Mouse (Mus musculus): ENCODE measurements at regions not wholly inside any gene's neighbourhood (a gene's known extent, or its start where the extent isn't known, plus 50 kb on each side); places are given as distances from the start of the nearest gene placed in this dataset.
"Not testable (repeated sequence)": the region's sequence is repeated elsewhere in the genome, so short reads cannot be mapped to it uniquely, and the experiment has no call there.

DNA sequence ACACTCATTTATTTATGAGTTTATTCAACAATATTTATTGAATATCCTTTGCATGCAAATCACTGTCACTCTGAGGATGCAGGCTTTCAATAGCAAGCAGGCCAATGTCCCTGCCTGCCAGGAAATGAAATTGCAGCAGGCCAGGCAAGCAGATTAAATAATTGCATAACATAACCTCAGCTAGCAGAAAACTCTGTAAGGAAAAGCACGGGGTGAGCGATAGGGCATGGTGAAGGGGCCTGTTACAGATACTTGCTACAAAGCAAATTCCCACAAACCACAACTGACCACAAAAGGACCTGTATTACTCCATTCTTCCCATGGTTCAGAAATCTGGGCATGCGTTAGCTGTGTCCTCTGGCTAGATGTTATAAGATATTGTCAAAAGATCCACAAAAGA is 509.8 kb downstream of the Bnc2 start:
- no peak for DNase-seq (ENCODE audit: low read depth)

- no peak for DNase-seq (ENCODE audit: low read depth)
These were observed 502.2 kb downstream of the Bnc2 start for GRCm38 (mm10) chr4:84172841-84173240.

- no peak for DNase-seq (ENCODE audit: low read depth)
These were observed 501.6 kb downstream of the Bnc2 start for GRCm38 (mm10) chr4:84173441-84173840.

DNA sequence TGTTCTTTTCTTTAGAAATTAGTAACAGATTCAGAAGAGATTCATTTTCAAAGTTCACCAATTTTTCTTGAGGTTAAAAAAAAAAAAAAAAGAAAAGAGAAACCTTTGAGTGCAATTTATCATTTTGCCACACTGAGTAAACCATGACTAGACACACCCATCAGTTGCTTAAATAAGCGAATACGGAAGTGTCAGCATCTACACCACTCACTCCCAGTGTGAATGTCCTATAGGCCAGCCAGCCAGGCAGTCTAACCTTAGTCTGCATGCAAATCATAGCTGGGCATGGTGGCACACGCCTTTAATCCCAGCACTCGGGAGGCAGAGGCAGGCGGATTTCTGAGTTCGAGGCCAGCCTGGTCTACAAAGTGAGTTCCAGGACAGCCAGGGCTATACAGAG is 498.6 kb downstream of the Bnc2 start:
- not testable (repeated sequence) for DNase-seq (ENCODE audit: low read depth)

DNA sequence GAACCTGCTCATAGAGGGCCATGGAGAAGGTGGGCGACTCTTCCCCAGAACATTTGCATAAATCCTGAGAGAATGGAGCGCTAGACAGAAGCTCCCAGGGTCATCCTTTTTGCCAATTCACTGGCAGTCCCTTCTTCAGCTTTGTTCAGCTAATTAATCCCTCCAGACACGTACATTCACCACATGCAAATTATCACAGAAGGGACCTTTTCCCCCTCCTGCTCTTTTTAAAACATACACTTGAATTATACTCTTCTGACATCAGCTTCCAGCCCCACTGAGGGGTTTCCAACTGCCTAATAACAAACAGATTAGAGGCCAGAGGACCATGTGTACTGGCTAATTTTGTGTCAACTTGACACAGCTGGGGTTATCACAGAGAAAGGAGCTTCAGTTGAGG is 497.2 kb downstream of the Bnc2 start:
- DNase-seq (ENCODE audit: low read depth) = no peak

GRCm38 (mm10) chr4:84184436-84184835 is 490.6 kb downstream of the Bnc2 start:
- no peak for DNase-seq (ENCODE audit: low read depth)

DNA sequence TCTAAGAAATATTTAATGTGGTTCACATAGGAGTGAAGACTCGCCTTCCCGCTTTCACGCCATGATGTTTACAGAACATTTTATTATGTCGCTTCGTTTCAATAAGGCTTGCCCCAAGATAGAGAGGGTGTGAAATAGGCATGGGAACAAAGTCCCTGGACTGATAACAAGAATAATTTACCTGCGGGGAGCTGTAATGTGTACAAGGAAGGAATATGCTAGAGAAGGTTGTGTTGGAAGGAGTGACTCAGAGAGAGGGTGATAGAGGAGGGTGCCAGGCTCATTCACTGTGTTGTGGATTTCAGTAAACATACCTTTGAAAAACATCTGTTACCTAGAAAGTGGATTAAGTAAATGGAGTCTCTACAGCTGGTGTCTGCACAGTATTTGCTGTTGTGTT is 490.2 kb downstream of the Bnc2 start:
- no peak for DNase-seq (ENCODE audit: low read depth)

DNA sequence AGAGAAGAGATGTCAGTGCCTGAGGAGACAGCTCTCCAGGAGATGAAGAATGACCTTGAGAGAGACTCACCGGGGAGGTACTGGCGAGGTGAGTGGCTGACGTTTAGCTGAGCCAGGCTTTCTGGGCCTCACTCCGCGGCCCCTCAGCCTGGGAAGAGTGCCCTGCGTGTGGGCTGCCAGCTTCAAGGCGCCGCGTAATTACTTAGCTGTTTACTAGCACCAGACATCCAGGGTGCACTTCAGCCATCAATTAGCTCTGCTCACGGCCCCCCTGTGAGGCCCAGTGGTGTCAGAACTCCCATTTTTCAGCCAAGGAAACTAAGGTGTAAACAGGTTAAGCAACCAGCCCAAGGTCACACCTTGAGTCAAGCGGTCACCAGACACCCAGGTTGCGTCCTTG is 485.8 kb downstream of the Bnc2 start:
- no peak for DNase-seq (ENCODE audit: low read depth)

- no peak for DNase-seq (ENCODE audit: low read depth)
These were observed 483.8 kb downstream of the Bnc2 start for GRCm38 (mm10) chr4:84191303-84191702.

DNA sequence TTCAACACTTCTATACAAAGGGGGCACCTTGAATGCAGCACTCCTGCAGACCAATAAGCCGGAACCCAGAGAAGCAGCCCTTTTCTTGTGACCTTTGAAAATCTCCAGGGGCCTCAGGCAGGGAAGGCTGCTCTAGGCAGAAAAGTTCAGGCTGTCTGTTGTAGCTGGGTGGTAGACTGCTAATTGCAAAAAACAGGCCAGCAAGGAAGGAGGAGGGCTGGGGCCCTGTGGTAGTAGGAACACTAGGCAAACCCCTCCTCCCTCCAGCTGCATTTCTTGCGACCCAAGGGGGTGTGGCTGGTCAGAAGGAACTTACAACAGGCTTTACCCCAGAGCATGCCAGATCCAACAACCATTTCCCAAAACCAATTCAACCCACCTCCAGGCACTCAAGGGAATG is 482.8 kb downstream of the Bnc2 start:
- no peak for DNase-seq (ENCODE audit: low read depth)

DNA sequence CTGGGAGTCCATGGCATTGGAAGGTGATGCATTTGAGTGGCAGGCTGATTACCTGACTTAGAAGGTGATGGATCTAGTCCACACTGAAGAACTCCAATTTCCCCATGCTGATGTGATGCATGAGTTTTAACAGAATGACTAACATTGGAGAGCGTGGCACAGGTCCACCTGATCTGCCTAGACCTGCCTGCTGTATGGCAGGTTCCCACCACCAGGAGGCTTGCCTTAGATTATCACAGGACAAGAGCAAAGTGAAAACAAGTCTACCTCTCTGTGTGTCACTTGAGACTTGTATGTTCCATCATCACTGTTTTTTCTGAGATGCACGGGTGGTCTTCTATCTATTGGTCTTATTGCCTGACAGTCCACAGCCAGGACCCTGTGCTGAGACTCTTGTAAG is 478.3 kb downstream of the Bnc2 start:
- DNase-seq (ENCODE audit: low read depth) = no peak

DNA sequence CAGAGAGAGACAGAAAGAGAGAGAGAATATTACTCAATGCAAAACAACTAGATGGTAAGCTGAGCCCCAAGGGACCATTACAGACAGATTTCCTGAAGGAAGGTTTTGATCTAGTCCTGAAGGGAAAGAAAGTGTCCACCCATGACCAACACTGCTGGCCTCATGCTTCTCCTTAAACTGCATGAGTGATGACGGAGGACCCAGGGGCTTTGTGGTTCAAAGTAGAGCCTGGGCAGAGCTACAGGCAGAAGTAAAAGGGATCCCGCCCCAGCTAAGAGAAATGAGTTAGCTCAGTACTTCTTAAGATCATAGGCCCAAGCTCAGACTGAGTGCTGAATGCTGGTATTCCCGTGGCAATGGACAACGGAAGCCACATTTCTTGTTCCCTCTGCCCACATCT is 476.9 kb downstream of the Bnc2 start:
- no peak for DNase-seq (ENCODE audit: low read depth)

GRCm38 (mm10) chr4:84199181-84199656 is 475.9 kb downstream of the Bnc2 start:
- no peak for DNase-seq (ENCODE audit: low read depth)

GRCm38 (mm10) chr4:84201001-84201400 is 474.1 kb downstream of the Bnc2 start:
- DNase-seq (ENCODE audit: low read depth) = no peak

GRCm38 (mm10) chr4:84202231-84202630 is 472.8 kb downstream of the Bnc2 start:
- DNase-seq (ENCODE audit: low read depth) = no peak

GRCm38 (mm10) chr4:84203680-84204079 is 471.4 kb downstream of the Bnc2 start:
- DNase-seq (ENCODE audit: low read depth) = no peak

- DNase-seq (ENCODE audit: low read depth) = no peak
These were observed 470.3 kb downstream of the Bnc2 start for GRCm38 (mm10) chr4:84204777-84205176.

DNA sequence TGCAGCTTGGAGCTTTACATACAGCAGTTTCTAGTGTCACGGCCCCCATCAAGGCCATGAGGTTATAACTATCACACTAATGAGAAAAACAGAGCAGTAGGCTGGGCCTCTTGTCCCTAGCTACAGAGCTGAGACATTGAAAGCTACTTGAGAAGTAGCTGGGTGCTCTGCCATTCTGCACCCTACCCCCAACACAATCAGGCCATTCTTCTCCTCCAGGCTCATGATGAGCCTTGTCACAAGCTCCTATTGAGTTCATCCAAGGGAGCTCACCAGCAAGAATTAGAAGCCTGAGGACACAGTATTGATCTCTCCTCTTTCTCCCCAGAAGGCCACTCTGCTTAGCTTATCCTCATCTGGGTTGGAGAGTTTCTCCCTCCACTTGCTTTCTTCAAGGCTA is 466.9 kb downstream of the Bnc2 start:
- DNase-seq (ENCODE audit: low read depth) = no peak

DNA sequence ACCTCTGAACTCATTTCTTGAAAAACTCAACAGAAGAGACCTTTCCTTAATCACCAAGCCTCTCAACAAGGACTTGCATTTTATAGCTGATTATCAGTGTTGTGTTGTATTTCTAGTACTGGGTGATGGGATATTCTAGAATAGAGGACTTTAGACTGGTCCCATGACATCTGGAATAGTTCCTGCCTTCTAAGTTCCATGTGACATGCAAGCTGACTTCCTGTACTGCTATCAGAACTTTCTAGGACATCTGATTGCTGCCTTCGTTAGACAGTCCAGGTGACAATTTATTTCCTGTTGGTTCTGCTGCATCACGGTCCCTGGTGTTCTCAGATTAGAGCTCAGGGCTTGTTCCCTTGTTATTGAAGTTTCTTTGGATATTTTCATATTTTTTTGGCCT is 465.5 kb downstream of the Bnc2 start:
- no peak for DNase-seq (ENCODE audit: low read depth)

DNA sequence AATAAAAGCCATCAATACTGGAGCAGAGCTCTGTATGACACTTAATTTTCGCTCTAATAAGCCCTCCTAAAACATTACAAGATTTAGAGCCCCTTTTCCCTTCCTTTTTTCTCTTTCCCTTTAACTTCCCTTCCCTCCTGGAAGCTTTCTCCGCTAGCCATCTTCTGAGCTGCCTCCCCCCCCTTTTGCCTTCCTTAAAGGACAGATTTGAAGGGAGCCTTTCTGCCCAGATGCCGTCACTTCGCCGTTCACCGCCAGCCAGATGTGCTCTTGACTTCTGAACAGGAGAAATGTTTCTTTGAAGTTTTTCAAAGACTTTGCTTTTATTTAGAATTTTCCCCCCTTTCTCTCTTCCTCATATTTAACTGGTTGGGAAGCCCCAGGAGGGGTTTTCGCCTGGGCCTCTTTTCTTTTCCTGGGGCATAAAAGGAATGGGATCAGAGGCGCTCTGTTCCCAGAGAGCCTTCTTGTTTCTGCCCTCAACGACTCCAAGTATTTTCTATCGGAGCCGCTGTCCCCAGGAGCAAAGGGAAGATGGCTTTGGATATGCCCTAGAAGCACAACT is 463.7 kb downstream of the Bnc2 start:
- DNase-seq (ENCODE audit: low read depth) = no peak

DNA sequence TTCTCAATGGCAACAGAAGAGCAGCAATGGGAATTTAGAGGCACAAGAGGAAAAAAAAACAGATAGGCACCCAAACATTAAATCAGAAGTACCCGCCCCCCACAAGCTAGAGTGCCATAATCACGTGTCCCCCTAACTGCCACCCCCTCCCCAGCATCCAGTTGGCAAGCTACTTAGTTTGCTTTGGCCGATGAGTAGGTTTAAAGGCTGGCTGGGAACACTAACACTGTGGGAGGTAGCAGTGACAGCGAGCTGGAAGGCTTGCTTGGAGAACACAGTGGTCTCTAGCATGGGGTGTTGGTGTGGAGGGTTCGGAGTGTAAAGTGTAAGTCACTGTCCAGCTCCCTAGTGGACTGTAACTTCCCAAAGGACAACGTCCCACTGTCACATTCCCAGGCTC is 463.1 kb downstream of the Bnc2 start:
- no peak for DNase-seq (ENCODE audit: low read depth)

GRCm38 (mm10) chr4:84214523-84214922 is 460.6 kb downstream of the Bnc2 start:
- DNase-seq (ENCODE audit: low read depth) = no peak

DNA sequence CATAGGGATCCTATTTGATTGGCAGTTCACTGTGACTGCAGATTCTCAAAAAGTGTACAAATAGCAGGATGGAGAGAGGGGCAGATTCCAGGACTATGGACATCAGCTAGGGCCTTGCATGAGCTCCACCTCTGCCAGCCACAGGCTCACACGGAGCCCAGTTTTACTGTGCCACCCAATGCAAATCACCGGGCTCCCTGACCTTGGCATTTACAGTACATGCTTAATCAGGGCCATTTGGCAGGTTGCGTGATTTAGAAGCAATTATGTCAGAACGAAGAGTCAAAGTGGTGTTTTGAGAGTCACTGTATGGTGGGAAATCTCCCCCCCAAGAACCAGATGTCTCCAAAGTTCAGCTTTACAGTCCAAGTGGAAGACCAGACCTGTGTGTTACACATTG is 456.1 kb downstream of the Bnc2 start:
- DNase-seq (ENCODE audit: low read depth) = no peak

DNA sequence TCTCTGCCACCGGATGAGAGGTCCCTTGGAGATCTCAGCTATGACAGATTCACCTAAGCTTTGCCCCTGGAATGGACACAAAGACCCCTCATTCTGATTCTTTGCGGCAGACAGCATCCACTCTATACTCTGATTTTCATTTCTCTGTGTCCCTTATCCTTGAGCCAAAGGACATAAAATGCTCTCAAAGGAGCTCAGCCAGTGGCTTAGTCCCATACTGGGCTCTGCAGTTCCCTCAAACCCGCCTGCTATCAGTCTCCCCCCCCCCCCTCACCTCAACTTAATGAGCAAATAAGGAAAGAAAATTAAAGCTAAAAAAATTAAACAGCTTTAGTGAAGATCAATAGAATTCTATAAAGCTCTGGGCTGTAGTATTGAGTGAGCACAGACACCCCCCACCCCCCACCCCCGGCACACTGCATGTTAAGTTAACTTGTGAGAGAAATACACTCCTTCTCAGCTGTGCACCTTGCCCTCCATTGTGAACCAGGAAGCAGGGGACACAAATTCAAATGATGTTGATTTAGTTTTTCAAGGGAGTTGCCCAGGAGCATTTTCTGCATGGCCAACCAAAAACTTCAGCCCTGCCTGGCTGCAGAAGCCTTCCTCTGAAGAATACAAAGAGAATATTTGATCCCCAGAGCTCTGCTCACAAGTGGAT is 452.9 kb downstream of the Bnc2 start:
- DNase-seq (ENCODE audit: low read depth) = no peak

All from c-Kit-positive CD71-negative TER-119-negative erythroid progenitor cells, embryonic 14.5 days (primary cell).